ENCODE assay signal across 8 mouse cellular contexts in the genomic region with DNA sequence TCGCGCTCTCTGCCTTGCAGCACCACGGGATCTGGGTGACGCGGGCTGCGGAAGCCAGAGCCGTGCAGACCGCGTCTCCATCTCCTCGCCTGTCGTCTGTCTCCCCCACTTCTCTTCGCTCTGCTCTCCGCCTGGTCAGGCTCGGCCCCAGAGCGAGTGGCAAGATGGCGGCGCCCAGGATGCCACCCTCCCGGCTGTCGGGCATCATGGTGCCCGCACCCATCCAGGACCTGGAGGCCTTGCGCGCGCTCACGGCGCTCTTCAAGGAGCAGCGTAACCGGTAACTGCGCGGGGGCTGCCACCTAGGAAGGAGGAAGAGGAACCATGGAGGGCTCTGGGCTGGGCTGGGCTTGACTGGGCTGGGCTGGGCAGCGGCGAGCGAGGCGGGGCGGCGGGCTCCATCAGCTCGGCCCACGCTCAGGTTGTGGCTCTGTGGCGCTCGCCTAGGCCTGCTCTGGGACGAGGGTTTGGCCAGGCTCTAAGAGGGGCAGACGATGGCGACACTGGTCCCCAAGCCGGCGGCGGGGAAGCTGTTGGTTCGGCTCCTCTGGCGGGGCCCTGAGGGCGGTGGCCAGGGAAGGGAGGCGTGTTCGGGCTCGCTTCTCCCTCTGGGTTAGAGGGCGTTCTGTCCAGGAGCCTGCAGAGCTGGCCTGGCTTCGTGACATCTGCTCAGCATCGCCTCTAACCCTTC. TPM values are rescaled to one million over a fixed set of nuclear protein-coding genes. Genes with fewer than 3 reads are reported as not detected.
DNase-seq lines count a peak whose midpoint lies in the region; ATAC-seq and TF ChIP-seq lines count a peak whose summit lies in the region.

No protein-coding gene starts in this region.

- H3K27ac ChIP-seq in ES-E14 (ENCODE audit: insufficient read depth, low read depth, low read length, poor library complexity, severe bottlenecking), result peak overlapping the region; percentile 86
- peak overlapping the region; percentile 99 for H3K27ac ChIP-seq in forebrain, embryonic 15.5 days (replicated peaks)
- peak overlapping the region; percentile 98 for H3K27ac ChIP-seq in neural tube, embryonic 14.5 days (ENCODE audit: low read depth, low read length)
- H3K27ac ChIP-seq in testis, adult 2 months (ENCODE audit: control insufficient read depth, insufficient read depth, low read depth, low read length), result peak overlapping the region; percentile 95

- peak; percentile 97 for ATAC-seq in forebrain, embryonic 15.5 days (replicated peaks)
- peak; percentile 95 for ATAC-seq in neural tube, embryonic 14.5 days (ENCODE audit: low read depth)

- H3K27me3 ChIP-seq in forebrain, embryonic 15.5 days, result no peaks in the 10 kb centered on the region
- no peaks in the 10 kb centered on the region; the same call in 1 of the 2 replicates for H3K27me3 ChIP-seq in neural tube, embryonic 14.5 days (ENCODE audit: control insufficient read depth, insufficient read depth, low read length)
- H3K27me3 ChIP-seq in testis, adult 2 months (ENCODE audit: control insufficient read depth, insufficient read depth, low read length), result no peaks in the 10 kb centered on the region

- H3K4me1 ChIP-seq in ES-E14 (ENCODE audit: control insufficient read depth in 2 of 2, insufficient read depth in 2 of 2, low read length in 2 of 2, poor library complexity in 1 of 2), result peaks cover 3 to 21% of the 10 kb centered on the region in 2 experiments; a peak in 3 of 4 replicates
- peaks cover 30% of the 10 kb centered on the region for H3K4me1 ChIP-seq in forebrain, embryonic 15.5 days
- peaks cover 13% of the 10 kb centered on the region; the same call in 1 of the 2 replicates for H3K4me1 ChIP-seq in neural tube, embryonic 14.5 days (ENCODE audit: control insufficient read depth, insufficient read depth, low read length)
- H3K4me1 ChIP-seq in testis, adult 2 months (ENCODE audit: control insufficient read depth, insufficient read depth, low read length), result peaks cover 12% of the 10 kb centered on the region

- H3K4me3 ChIP-seq in ES-E14 (ENCODE audit: insufficient read depth in 1 of 2, low read depth in 1 of 2, low read length in 2 of 2, poor library complexity in 1 of 2, severe bottlenecking in 1 of 2), result peak overlapping the region; percentile 81 to 92
- peak overlapping the region; percentile 76 for H3K4me3 ChIP-seq in forebrain, embryonic 15.5 days
- H3K4me3 ChIP-seq in neural tube, embryonic 14.5 days (ENCODE audit: low read depth, low read length), result peak overlapping the region; percentile 96
- peak overlapping the region; percentile 98 for H3K4me3 ChIP-seq in testis, adult 2 months (ENCODE audit: control insufficient read depth, low read depth, low read length)

- TF ChIP-seq POLR2A in testis, adult 2 months (IDR thresholded peaks at IDR 0.05; ENCODE audit: control insufficient read depth, low read depth, low read length), result peak; percentile 65

- no peaks in the 10 kb centered on the region for H3K9me3 ChIP-seq in ES-E14 (ENCODE audit: control insufficient read depth, insufficient read depth, low read depth, low read length)
- H3K9me3 ChIP-seq in forebrain, embryonic 15.5 days, result no peaks in the 10 kb centered on the region
- H3K9me3 ChIP-seq in neural tube, embryonic 14.5 days (ENCODE audit: control insufficient read depth, low read length), result no peaks in the 10 kb centered on the region

- no peaks in the 10 kb centered on the region for H3K36me3 ChIP-seq in ES-E14 (ENCODE audit: control insufficient read depth, insufficient read depth, low read length, poor library complexity, severe bottlenecking)
- no peaks in the 10 kb centered on the region for H3K36me3 ChIP-seq in forebrain, embryonic 15.5 days
- H3K36me3 ChIP-seq in neural tube, embryonic 14.5 days (ENCODE audit: control insufficient read depth, insufficient read depth, low read length), result no peaks in the 10 kb centered on the region
- no peaks in the 10 kb centered on the region for H3K36me3 ChIP-seq in testis, adult 2 months (ENCODE audit: control insufficient read depth, insufficient read depth, low read length)

- no peak for TF ChIP-seq CTCF in testis, adult 2 months (IDR thresholded peaks at IDR 0.05; ENCODE audit: control insufficient read depth, insufficient read depth, insufficient replicate concordance, low read depth, low read length)

- in situ Hi-C loops in ES-E14 (cut with MboI; ENCODE audit: low sequenced_read_pairs in 2 of 2, unreplicated experiment in 2 of 2), result no loop called here

- intact Hi-C loops in heart, postnatal 25 days (cut with DNase I), result loop anchor here (10.0 kb wide), 1 partner anchor 378 kb away; no protein-coding TSS in a partner anchor

- peak overlapping the region; percentile 96 for H3K9ac ChIP-seq in ES-E14 (ENCODE audit: insufficient read depth, low read depth, low read length, poor library complexity, severe bottlenecking)
- H3K9ac ChIP-seq in forebrain, embryonic 15.5 days (replicated peaks), result peak overlapping the region; percentile 98
- H3K9ac ChIP-seq in neural tube, embryonic 14.5 days (replicated peaks; ENCODE audit: low read depth, low read length), result peak overlapping the region; percentile 96

- DNase-seq in ES-E14 (ENCODE audit: low read depth, low spot score), result peak; percentile 85
- DNase-seq in cerebellum, adult 11-12 months, result peak; percentile 77
- DNase-seq in heart, postnatal 25 days (ENCODE audit: low spot score), result peak; percentile 58
- peak; percentile 63 to 76 for DNase-seq in layer of hippocampus, adult 18-20 months (ENCODE audit: low spot score in 2 of 2)
- peak; percentile 76 to 78 for DNase-seq in lung, adult 18-20 months

- H3K4me2 ChIP-seq in forebrain, embryonic 15.5 days (replicated peaks), result peak overlapping the region; percentile 73
- peak overlapping the region; percentile 76 for H3K4me2 ChIP-seq in neural tube, embryonic 14.5 days (ENCODE audit: low read depth, low read length)

- under 1% methylated on average over 54 of the region's 54 CpGs for WGBS in forebrain, embryonic 15.5 days
- WGBS in neural tube, embryonic 14.5 days, result 0% methylated on average over 49 of the region's 54 CpGs

TF ChIP-seq in ES-E14, 5 proteins besides CTCF, POLR2A, EP300 and RAD21:
- TF ChIP-seq CHD2 (IDR thresholded peaks at IDR 0.05; ENCODE audit: low read depth, low read length) (peak; percentile 92), HCFC1 (IDR thresholded peaks at IDR 0.05; ENCODE audit: borderline replicate concordance, insufficient read depth, low read length) (peak; percentile 69; the same call in 1 of the 2 replicates), MAFK (IDR thresholded peaks at IDR 0.05; ENCODE audit: insufficient read depth, low read depth, low read length) (no peak), ZC3H11A (IDR thresholded peaks at IDR 0.05; ENCODE audit: borderline replicate concordance, low read depth, low read length) (no peak), ZNF384 (IDR thresholded peaks at IDR 0.05; ENCODE audit: low read depth, low read length) (no peak)

RNA-seq across cellular contexts. Expression of a gene that starts 0.4 kb away (rescaled TPM):
- 108 and 195 TPM in 2 replicates for total RNA-seq in ES-E14 (2012; rRNA removed)
- polyA plus RNA-seq in forebrain, embryonic 15.5 days (2015; fragmentation: Nextera tagmentation; extraction: Ambion mirVana), result 517 and 526 TPM in 2 replicates
- 10 to 100 TPM; 73.8 to 84.8 TPM for total RNA-seq in heart, postnatal 25 days (2021)
- total RNA-seq in layer of hippocampus, adult 18-20 months (2021), result 100 to 1,000 TPM; 286 to 293 TPM
- 556 and 572 TPM in 2 replicates for polyA plus RNA-seq in neural tube, embryonic 14.5 days (2014; fragmentation: Nextera tagmentation; extraction: Ambion mirVana)
- polyA plus RNA-seq in testis, adult 2 months (2012; rRNA removed), result 139 and 146 TPM in 2 replicates

Comparison
In these comparisons a context has a peak if more than half of its experiments do, and no peak if none do; other contexts are left out.
1. Peak in every context shown above with its lines: DNase-seq, ATAC-seq, H3K4me3 ChIP-seq and H3K27ac ChIP-seq.